Mouse (Mus musculus): Measurements from ENCODE around the gene Ambra1. TPM values are rescaled to one million over a fixed set of nuclear protein-coding genes. Genes with fewer than 3 reads are reported as not detected.
A peak's percentile ranks its signal among the peaks of the same experiment; 100 is the strongest.

Gene Ambra1
- total and polyA plus RNA-seq, 3 experiments: 15.8 to 27.1 (median 21.9) TPM

DNA sequence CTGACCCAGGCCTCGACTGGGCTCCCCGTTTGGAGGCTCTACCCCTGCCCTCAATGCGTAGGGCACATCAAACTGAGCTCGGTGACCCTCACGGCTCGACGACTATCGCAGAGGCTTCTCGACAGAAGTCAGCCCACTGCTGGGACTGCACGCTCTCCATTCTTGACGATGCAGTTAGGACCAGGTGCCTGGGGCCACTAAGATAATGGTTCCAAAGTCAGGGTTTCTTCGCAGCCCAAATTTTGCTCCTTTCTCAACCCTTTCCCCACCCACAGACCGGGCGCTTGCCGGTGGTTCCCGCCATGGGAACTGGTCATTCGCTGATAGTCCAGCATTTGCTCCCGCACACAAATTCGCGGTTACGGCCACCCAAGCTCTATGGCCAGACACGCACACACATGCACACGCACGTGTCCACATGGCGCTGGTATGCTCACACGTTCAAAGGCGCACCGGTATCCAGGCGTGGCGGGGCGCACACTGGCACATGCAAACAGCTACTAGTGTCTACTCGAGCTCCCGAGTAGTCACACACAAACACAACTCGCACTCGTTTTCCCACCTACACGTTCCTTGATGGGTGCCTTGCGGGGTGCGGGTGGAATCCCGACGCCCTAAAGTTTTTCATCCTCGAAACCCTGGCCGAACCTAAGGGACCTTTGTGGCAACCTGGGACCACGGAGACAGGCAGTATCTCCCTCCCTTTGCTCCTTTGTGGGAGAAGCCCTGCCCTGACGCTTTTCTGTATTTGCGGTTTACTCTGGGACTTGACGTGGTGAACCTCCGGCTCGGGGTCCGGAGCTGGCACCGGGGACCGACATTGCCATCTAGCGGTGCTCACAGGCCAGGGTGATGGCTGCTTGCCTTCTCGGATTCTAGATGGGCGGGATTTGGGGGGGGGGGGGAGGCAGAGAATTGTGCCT, 193.7 kb downstream of the Ambra1 start:
- peak overlapping the region; percentile 87 for H3K4me2 ChIP-seq (ENCODE audit: insufficient read depth, low read depth, poor library complexity, severe bottlenecking)
- DNase-seq (ENCODE audit: extremely low read depth): peak; percentile 85
- in situ Hi-C loops (cut with MboI; ENCODE audit: low pct_ligation_motif_present, low pct_unique_long_range_greater_than_20kb, low sequenced_read_pairs) (loop anchor here (10.0 kb wide), 1 partner anchor 149 kb away; no protein-coding TSS in a partner anchor), dilution Hi-C loops (cut with MboI; ENCODE audit: extremely low pct_ligation_motif_present, extremely low pct_unique_long_range_greater_than_20kb, low sequenced_read_pairs) (no loop called here)
- H3K27ac ChIP-seq (ENCODE audit: insufficient read depth, low read depth): no peak overlapping the region
- peak overlapping the region; percentile 68 to 70 (median 69) for H3K4me3 ChIP-seq (replicated peaks in 1 of 3; ENCODE audit: low read depth in 2 of 3, low read length in 2 of 3, poor library complexity in 1 of 3)
- H3K9me3 ChIP-seq (replicated peaks; ENCODE audit: low read length): no peaks in the 10 kb centered on the region
- peaks cover 10 to 34% of the 10 kb centered on the region in 2 experiments for H3K4me1 ChIP-seq (ENCODE audit: control insufficient read depth in 1 of 2, insufficient read depth in 2 of 2)
- TF ChIP-seq NRF1 (IDR thresholded peaks at IDR 0.05; ENCODE audit: low read depth, low read length) (no peak), MXI1 (IDR thresholded peaks at IDR 0.05; ENCODE audit: low read depth, low read length) (peak; percentile 86), POLR2A (IDR thresholded peaks at IDR 0.05; ENCODE audit: low read depth, low read length) (peak; percentile 37; the same call in 1 of the 2 replicates), ZC3H11A (IDR thresholded peaks at IDR 0.05; ENCODE audit: low read depth, low read length) (no peak), BHLHE40 (IDR thresholded peaks at IDR 0.05; ENCODE audit: low read depth, low read length) (peak; percentile 81), MEF2A (IDR thresholded peaks at IDR 0.05; ENCODE audit: borderline replicate concordance, low read depth, low read length) (0 out of 2 replicates have a peak, but pooled peaks have one; percentile 16), CTCF (conservative IDR thresholded peaks at IDR 0.05 in 1 of 2, IDR thresholded peaks at IDR 0.05 in 1 of 2; ENCODE audit: low read depth in 2 of 2, low read length in 2 of 2) (peak in 1 of 2 experiments; percentile 79; a peak in 2 of 4 replicates), MYC (IDR thresholded peaks at IDR 0.05; ENCODE audit: low read depth, low read length) (peak; percentile 71; the same call in 1 of the 2 replicates), KAT2A (IDR thresholded peaks at IDR 0.05; ENCODE audit: insufficient replicate concordance, low read length) (no peak), HCFC1 (IDR thresholded peaks at IDR 0.05; ENCODE audit: low read depth, low read length) (no peak), SMC3 (IDR thresholded peaks at IDR 0.05; ENCODE audit: low read depth, low read length) (peak; percentile 57), RCOR1 (conservative IDR thresholded peaks at IDR 0.05; ENCODE audit: low read depth, low read length) (peak; percentile 49; the same call in 1 of the 2 replicates), MAX (IDR thresholded peaks at IDR 0.05; ENCODE audit: low read length) (peak; percentile 84), CHD2 (IDR thresholded peaks at IDR 0.05; ENCODE audit: low read length) (0 out of 2 replicates have a peak, but pooled peaks have one; percentile 11), E2F4 (IDR thresholded peaks at IDR 0.05; ENCODE audit: insufficient replicate concordance, low read depth, low read length) (no peak), IRF4 (IDR thresholded peaks at IDR 0.05; ENCODE audit: low read depth, low read length) (peak; percentile 60), RAD21 (IDR thresholded peaks at IDR 0.05; ENCODE audit: low read depth, low read length) (peak; percentile 65)
- H3K79me2 ChIP-seq (replicated peaks; ENCODE audit: control insufficient read depth, extremely low read depth, insufficient read depth, poor library complexity, severe bottlenecking): no peaks in the 10 kb centered on the region; the same call in 1 of the 2 replicates
- peak overlapping the region; percentile 16; the same call in 1 of the 2 replicates for H3K9ac ChIP-seq (ENCODE audit: insufficient read depth, low read depth)
- H3K27me3 ChIP-seq (replicated peaks): no peaks in the 10 kb centered on the region
- peaks cover 11 to 58% of the 10 kb centered on the region in 2 experiments for H3K36me3 ChIP-seq (replicated peaks in 1 of 2; ENCODE audit: control insufficient read depth in 1 of 2, insufficient read depth in 1 of 2, low read length in 1 of 2)

DNA sequence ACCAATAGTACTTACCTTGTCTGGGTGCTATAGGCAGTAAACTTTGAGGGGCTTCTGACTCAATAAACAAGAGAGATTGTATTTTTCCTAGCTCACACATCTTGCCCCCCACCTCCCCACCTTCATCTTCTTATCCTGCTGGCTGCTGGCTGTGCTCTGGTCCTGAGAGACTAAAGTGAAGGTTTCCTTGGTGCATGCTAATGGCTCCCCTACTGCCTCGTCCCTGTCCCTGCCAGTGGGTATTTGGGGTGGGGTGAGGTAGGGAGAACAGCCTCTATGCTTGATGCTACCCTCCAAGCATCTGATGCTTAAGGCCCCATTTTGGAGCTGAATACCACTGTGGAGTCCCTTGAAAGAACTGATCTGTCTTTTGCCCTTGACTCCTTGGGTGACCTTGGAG, 194.8 kb downstream of the Ambra1 start:
- H3K27me3 ChIP-seq (replicated peaks): no peaks in the 10 kb centered on the region
- DNase-seq (ENCODE audit: extremely low read depth): no peak
- H3K4me2 ChIP-seq (ENCODE audit: insufficient read depth, low read depth, poor library complexity, severe bottlenecking): no peak overlapping the region
- no peaks in the 10 kb centered on the region; the same call in 1 of the 2 replicates for H3K79me2 ChIP-seq (replicated peaks; ENCODE audit: control insufficient read depth, extremely low read depth, insufficient read depth, poor library complexity, severe bottlenecking)
- no peak overlapping the region for H3K4me3 ChIP-seq (replicated peaks in 1 of 3; ENCODE audit: low read depth in 2 of 3, low read length in 2 of 3, poor library complexity in 1 of 3)
- H3K36me3 ChIP-seq (replicated peaks in 1 of 2; ENCODE audit: control insufficient read depth in 1 of 2, insufficient read depth in 1 of 2, low read length in 1 of 2): peaks cover 13 to 59% of the 10 kb centered on the region in 2 experiments
- H3K4me1 ChIP-seq (ENCODE audit: control insufficient read depth in 1 of 2, insufficient read depth in 2 of 2): peaks cover 10 to 34% of the 10 kb centered on the region in 2 experiments
- in situ Hi-C loops (cut with MboI; ENCODE audit: low pct_ligation_motif_present, low pct_unique_long_range_greater_than_20kb, low sequenced_read_pairs) (loop anchor here (10.0 kb wide), 1 partner anchor 150 kb away; no protein-coding TSS in a partner anchor), dilution Hi-C loops (cut with MboI; ENCODE audit: extremely low pct_ligation_motif_present, extremely low pct_unique_long_range_greater_than_20kb, low sequenced_read_pairs) (no loop called here)
- TF ChIP-seq EP300 (IDR thresholded peaks at IDR 0.05; ENCODE audit: low read length) (no peak), USF2 (conservative IDR thresholded peaks at IDR 0.05; ENCODE audit: low read depth, low read length) (no peak)
- no peaks in the 10 kb centered on the region for H3K9me3 ChIP-seq (replicated peaks; ENCODE audit: low read length)
- H3K27ac ChIP-seq (ENCODE audit: insufficient read depth, low read depth): no peak overlapping the region
- H3K9ac ChIP-seq (ENCODE audit: insufficient read depth, low read depth): no peak overlapping the region
